In genomic region chr11:119098202-119098601, GRCm38 (mm10) we compare ENCODE assay signal across 28 mouse cellular contexts.
"Had no signal": no experiment of that assay in that cellular context is flagged by ENCODE, and none has a peak within 500 bp of the region (broad histone marks: within the 10 kb centered on the region; RNA-seq: fewer than 3 reads in every experiment).

No protein-coding gene starts in this region.

- H3K36me3 ChIP-seq: heart, embryonic 10.5 days; heart, embryonic 12.5 days; heart, embryonic 13.5 days; heart, embryonic 15.5 days; hindbrain, embryonic 10.5 days; hindbrain, embryonic 12.5 days; hindbrain, embryonic 13.5 days; hindbrain, embryonic 15.5 days; intestine, embryonic 15.5 days; kidney, embryonic 15.5 days had no signal

- DNase-seq: heart, postnatal 10 days; heart, postnatal 14 days; heart, postnatal 36 days; heart, postnatal 4 days; kidney, adult 11 months; kidney, adult 18-20 months; kidney, adult 2 months; kidney, adult 9 months; kidney, postnatal 10 days; kidney, postnatal 14 days; kidney, postnatal 25 days; kidney, postnatal 36 days; kidney, postnatal 4 days; layer of hippocampus, adult 9-11 months; layer of hippocampus, postnatal 36 days had no signal

- H3K4me3 ChIP-seq: heart, embryonic 10.5 days; heart, embryonic 12.5 days; heart, embryonic 13.5 days; heart, embryonic 15.5 days; hindbrain, embryonic 10.5 days; hindbrain, embryonic 12.5 days; hindbrain, embryonic 13.5 days; hindbrain, embryonic 15.5 days; intestine, embryonic 15.5 days; kidney, embryonic 15.5 days; layer of hippocampus, adult 2 months had no signal

- H3K27me3 ChIP-seq: hindbrain, embryonic 15.5 days; intestine, embryonic 15.5 days had no signal

- H3K4me2 ChIP-seq: heart, embryonic 11.5 days; heart, embryonic 12.5 days; heart, embryonic 13.5 days; heart, embryonic 15.5 days; hindbrain, embryonic 12.5 days; hindbrain, embryonic 13.5 days; hindbrain, embryonic 14.5 days; hindbrain, embryonic 15.5 days; intestine, embryonic 15.5 days; kidney, embryonic 15.5 days had no signal
